Mouse (Mus musculus) small intestine, adult 2 months (tissue): ENCODE measurements around the gene Rex1bd. TPM values are rescaled to one million over a fixed set of nuclear protein-coding genes. Genes with fewer than 3 reads are reported as not detected.

Experiments
- H3K27ac ChIP-seq: fragments of 200-500 bp; 2 replicates; pipeline ENCODE4 v1.5.1; 2012; ENCODE audit warnings: low read depth, low read length, control low read depth, inconsistent platforms; ENCODE audit not compliant: insufficient read depth
- H3K27me3 ChIP-seq: fragments of 200-500 bp; 2 replicates; pipeline ENCODE4 v1.6.1; 2012; ENCODE audit warnings: mild to moderate bottlenecking, moderate library complexity, low read length, inconsistent platforms; ENCODE audit not compliant: control insufficient read depth, insufficient read depth
- H3K36me3 ChIP-seq: fragments of 200-500 bp; 2 replicates; pipeline ENCODE4 v1.6.1; 2012; ENCODE audit warnings: mild to moderate bottlenecking, low read length, control low read depth, inconsistent platforms; ENCODE audit not compliant: control insufficient read depth, insufficient read depth
- H3K4me1 ChIP-seq: fragments of 200-500 bp; 2 replicates; pipeline ENCODE4 v1.6.1; 2012; ENCODE audit warnings: low read length, inconsistent platforms, mixed read lengths; ENCODE audit not compliant: control insufficient read depth, insufficient read depth, insufficient read length
- H3K4me3 ChIP-seq: fragments of 200-500 bp; 2 replicates; pipeline ENCODE4 v1.5.1; 2012; ENCODE audit warnings: low read depth, mild to moderate bottlenecking, control low read depth, inconsistent platforms, low read length, moderate library complexity
- CTCF ChIP-seq: fragments of 200-500 bp; IDR thresholded peaks from 2 replicates; pipeline ENCODE4 v1.5.1; 2012; ENCODE audit warnings: low read depth, mild to moderate bottlenecking, control low read depth, inconsistent platforms, low read length, moderate library complexity, mixed read lengths; ENCODE audit not compliant: insufficient replicate concordance, insufficient read length; ENCODE audit errors: extremely low read depth
- POLR2A ChIP-seq: fragments of 200-500 bp; IDR thresholded peaks from 2 replicates; pipeline ENCODE4 v1.6.1; 2012; ENCODE audit warnings: low read depth, mild to moderate bottlenecking, control low read depth, inconsistent platforms, low read length, moderate library complexity
- WGBS: fragments of 180-500 bp; shearing (Covaris S2); methylation state at CpG from one replicate; pipeline ENCODE4 v1.1.7; 2018; 5-methylcytosine and 5-hydroxymethylcytosine counted together
- polyA plus RNA-seq: library from polyadenylated mRNA; depleted of rRNA; stranded (reverse); fragments of >200 nt; gene quantifications from 2 replicates; pipeline ENCODE4 v1.2.3, GENCODE M21; 2012

Gene Rex1bd
- polyA plus RNA-seq, 1 experiment, result 244 TPM

DNA sequence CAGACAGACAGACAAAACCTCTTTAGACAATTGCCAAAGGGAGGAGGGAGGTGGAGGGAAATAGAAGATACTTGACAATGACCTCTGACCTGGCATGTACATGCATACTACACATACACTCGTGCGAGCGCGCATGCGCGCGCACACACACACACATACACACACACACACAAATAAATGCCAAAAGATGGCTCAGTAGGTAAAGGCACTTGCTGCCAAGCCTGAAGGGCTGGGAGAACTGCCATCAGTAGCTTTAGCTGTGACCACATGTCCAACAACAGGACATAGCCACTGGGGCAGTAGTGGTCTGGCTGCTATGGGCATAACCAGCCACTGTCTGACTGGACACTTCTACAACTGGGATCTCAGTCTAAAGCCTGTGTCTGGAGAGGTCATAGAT is 34.7 kb downstream of the Rex1bd start:
- H3K4me1 ChIP-seq, result peaks cover 15% of the 10 kb centered on the region; the same call in 1 of the 2 replicates
- no peaks in the 10 kb centered on the region for H3K27me3 ChIP-seq
- TF ChIP-seq POLR2A, result no peak
- no peak for TF ChIP-seq CTCF
- WGBS, result 93% methylated on average over 7 of the region's 7 CpGs
- no peaks in the 10 kb centered on the region for H3K36me3 ChIP-seq
- no peak overlapping the region for H3K27ac ChIP-seq
- no peak overlapping the region for H3K4me3 ChIP-seq

DNA sequence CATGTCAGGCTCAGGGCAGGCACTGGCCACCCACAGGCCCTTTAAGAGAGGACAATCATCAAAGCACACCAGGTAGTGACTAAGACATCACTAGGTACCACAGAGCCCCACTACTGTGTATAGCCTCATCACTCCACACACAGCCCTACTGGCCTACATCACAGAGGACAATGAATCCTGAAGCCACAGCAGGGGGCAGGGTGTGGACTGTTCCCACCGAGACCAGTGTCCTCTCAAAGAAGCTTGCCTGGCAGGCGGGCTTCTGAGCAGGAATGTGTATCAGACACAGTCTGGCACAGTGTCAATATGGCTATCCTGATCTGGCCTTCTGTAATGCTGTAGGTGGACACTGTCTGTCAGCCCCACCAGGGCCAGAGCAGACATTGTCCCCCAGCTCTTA is 36.6 kb downstream of the Rex1bd start:
- TF ChIP-seq CTCF (no peak), POLR2A (no peak)
- peaks cover 5% of the 10 kb centered on the region; the same call in 1 of the 2 replicates for H3K4me1 ChIP-seq
- H3K27ac ChIP-seq, result peak overlapping the region; percentile 28
- WGBS, result 73% methylated on average over 2 of the region's 2 CpGs
- no peaks in the 10 kb centered on the region; the same call in 1 of the 2 replicates for H3K36me3 ChIP-seq
- no peak overlapping the region for H3K4me3 ChIP-seq
- H3K27me3 ChIP-seq, result no peaks in the 10 kb centered on the region

DNA sequence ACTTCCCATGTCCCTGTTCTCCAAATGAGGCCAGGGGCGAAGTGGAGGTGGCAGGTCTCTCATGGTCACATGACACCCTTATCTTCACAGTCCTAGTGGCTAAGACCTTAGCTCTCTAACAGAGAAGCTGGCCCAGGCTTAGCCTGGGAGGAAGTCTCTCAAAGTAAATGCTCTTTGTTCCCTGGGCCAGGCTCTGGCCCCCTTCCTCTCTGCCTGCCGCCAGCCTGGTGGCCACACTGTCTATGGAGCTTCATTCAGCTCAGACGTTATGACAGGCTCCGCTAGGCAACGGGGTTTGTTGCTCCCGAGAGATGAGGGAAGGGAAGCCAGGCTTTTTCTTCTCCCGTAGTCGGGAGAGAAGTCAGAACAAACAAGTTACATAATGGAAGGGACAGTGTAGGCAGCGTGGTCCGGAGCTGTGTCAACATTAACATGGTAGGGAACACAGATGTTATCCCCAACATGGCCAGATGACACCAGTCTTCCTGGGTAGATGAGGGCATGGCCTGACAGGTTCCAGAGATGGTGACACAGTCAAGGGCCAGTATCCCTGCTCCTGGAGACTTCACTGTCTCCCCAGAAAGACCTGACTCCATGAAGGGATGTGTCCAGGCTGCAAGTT is 37.1 kb downstream of the Rex1bd start:
- Histone ChIP-seq H3K27ac (peak overlapping the region; percentile 28), H3K4me1 (peaks cover 5% of the 10 kb centered on the region; the same call in 1 of the 2 replicates), H3K27me3 (no peaks in the 10 kb centered on the region), H3K4me3 (no peak overlapping the region), H3K36me3 (no peaks in the 10 kb centered on the region; the same call in 1 of the 2 replicates)
- WGBS, result 29% methylated on average over 10 of the region's 10 CpGs
- TF ChIP-seq CTCF (no peak), POLR2A (no peak)

DNA sequence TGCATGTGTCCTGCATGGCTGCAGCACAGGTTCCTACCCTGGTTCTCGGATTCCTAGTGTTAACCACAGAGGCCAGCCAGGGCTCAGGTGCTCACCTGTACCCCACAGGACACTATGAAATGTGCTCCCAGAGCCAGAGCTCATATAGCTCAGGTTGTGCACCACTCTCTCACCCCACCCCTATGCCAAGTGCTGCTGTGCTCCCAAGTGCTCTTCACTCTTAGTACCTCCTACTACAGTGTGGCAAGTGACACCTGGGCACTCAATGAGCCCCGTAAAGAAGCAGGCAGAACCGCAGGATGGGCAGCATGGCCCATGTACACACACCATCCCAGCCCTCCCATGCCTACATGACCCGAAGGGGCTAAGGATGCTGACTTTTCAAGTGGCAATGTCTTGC is 37.8 kb downstream of the Rex1bd start:
- Histone ChIP-seq H3K4me1 (peaks cover 5% of the 10 kb centered on the region; the same call in 1 of the 2 replicates), H3K27me3 (no peaks in the 10 kb centered on the region), H3K4me3 (no peak overlapping the region), H3K27ac (no peak overlapping the region), H3K36me3 (no peaks in the 10 kb centered on the region; the same call in 1 of the 2 replicates)
- TF ChIP-seq POLR2A, result no peak
- TF ChIP-seq CTCF, result no peak
- 85% methylated on average over 4 of the region's 4 CpGs for WGBS

DNA sequence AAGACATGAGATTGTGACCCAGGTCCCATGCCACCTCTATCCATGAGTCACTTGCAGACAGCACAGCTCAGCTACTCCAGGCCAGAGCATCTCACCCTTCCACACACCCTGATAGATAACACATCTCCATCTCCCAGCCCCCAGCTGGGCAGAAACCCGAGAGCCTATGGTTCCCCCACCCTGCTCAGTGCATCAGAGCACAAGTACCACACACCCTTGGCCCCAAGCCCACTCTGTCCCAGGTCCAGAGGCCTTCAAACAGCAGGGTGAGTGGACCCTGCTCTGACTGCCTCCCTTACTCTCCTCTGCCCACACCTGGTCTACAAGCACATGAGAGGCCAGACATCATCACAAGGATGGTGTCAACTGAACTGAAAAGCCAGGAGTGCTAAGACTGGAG is 38.6 kb downstream of the Rex1bd start:
- no peaks in the 10 kb centered on the region for H3K27me3 ChIP-seq
- no peaks in the 10 kb centered on the region; the same call in 1 of the 2 replicates for H3K36me3 ChIP-seq
- no peak for TF ChIP-seq CTCF
- TF ChIP-seq POLR2A, result no peak
- no peak overlapping the region for H3K4me3 ChIP-seq
- peaks cover 5% of the 10 kb centered on the region; the same call in 1 of the 2 replicates for H3K4me1 ChIP-seq
- no peak overlapping the region for H3K27ac ChIP-seq
- 62% methylated on average over 1 of the region's 1 CpGs for WGBS

DNA sequence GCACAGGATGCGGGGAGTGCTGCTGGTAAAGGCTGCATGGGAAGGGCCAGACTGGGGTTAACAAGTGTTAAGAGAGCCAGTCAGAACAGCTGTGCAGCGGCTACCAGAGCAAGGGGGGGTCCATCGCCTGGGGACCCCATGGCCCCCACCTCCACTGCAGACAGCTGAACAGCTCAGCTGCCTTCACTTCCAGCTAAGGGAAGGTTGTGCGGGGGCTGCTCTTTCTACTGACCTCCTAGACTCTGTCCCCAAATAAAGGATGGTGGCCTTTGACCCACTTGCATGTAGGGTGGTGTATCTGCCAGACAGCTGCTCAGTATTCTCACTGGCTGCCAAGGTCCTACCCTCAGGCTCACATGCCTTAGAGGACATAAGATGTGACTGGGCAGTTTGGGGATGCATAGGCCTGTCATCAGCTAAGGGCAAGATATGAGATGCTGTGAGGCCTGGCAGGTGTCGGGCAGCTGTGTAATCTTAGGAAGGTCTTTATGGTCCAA is 39.3 kb downstream of the Rex1bd start:
- Histone ChIP-seq H3K27ac (no peak overlapping the region), H3K4me3 (no peak overlapping the region)
- WGBS, result 78% methylated on average over 5 of the region's 5 CpGs

DNA sequence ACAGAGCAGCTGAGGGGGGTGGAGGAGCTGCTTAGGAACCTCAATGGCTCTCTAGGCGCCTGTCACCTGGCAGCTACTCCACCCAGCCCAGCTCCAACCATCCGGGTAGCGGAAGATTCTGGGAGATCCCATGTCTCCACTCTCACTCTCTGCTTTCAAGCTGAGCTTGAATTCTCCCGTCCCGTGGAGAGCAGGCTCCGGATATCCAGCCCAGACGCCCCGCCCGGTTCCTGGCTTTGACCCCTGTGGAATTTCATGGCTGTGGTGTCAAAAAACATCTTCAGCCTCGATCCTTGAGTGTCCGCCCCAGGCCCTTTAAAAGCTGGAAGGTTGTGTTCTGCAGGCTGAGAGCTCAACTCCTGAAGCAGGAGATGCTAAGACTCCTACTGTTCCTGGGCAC is 39.8 kb downstream of the Rex1bd start:
- H3K36me3 ChIP-seq, result no peaks in the 10 kb centered on the region; the same call in 1 of the 2 replicates
- 60% methylated on average over 11 of the region's 11 CpGs for WGBS
- no peak overlapping the region for H3K27ac ChIP-seq
- H3K4me3 ChIP-seq, result no peak overlapping the region
- TF ChIP-seq POLR2A (no peak), CTCF (no peak)
- H3K4me1 ChIP-seq, result peaks cover 5% of the 10 kb centered on the region; the same call in 1 of the 2 replicates
- no peaks in the 10 kb centered on the region for H3K27me3 ChIP-seq

More for the DNA sequence above, 39.3 kb downstream of the Rex1bd start:
- H3K36me3 ChIP-seq, result no peaks in the 10 kb centered on the region; the same call in 1 of the 2 replicates
- H3K27me3 ChIP-seq, result no peaks in the 10 kb centered on the region
- no peak for TF ChIP-seq POLR2A
- TF ChIP-seq CTCF, result no peak
- H3K4me1 ChIP-seq, result peaks cover 5% of the 10 kb centered on the region; the same call in 1 of the 2 replicates

DNA sequence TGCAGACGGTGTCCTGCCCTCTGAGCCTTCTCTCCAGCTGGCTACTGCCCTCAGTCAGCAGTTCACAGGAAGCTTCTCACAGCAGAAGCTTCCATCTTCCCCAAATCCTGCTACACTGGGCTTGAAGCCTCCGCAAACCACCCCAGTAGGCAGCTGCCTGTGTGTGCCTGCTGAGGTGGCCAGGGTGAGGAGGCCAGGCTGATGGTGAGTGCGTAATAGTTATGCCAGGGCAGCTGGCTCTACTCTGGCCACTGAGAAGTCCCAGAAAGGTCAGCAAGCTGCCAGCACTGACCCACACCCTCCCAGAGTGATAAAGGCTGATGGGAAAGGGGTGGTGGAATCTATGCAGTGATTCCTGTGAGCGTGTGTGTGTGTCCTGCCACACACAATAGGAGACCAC is 40.2 kb downstream of the Rex1bd start:
- Histone ChIP-seq H3K4me3 (no peak overlapping the region), H3K27ac (no peak overlapping the region), H3K36me3 (no peaks in the 10 kb centered on the region; the same call in 1 of the 2 replicates), H3K4me1 (peaks cover 5% of the 10 kb centered on the region; the same call in 1 of the 2 replicates), H3K27me3 (no peaks in the 10 kb centered on the region)
- TF ChIP-seq CTCF (no peak), POLR2A (no peak)
- 95% methylated on average over 4 of the region's 4 CpGs for WGBS
